Mouse (Mus musculus): ENCODE measurements around the gene Uchl5. TPM values are rescaled to one million over a fixed set of nuclear protein-coding genes. Genes with fewer than 3 reads are reported as not detected.

Gene Uchl5
- polyA plus RNA-seq, 1 experiment from 2014 or later, result 102 TPM

Other genes starting within 250 kb of the Uchl5 start
- gene B3galt2, start 136.6 kb upstream of the Uchl5 start, polyA plus RNA-seq (2015; fragmentation: Nextera tagmentation; extraction: Ambion mirVana), result 0.21 and 0.23 TPM in 2 replicates
- gene Cdc73, start 74.4 kb upstream of the Uchl5 start, polyA plus RNA-seq (2015; fragmentation: Nextera tagmentation; extraction: Ambion mirVana), result 26.7 and 28.0 TPM in 2 replicates
- gene Glrx2, start 60.9 kb upstream of the Uchl5 start, polyA plus RNA-seq (2015; fragmentation: Nextera tagmentation; extraction: Ambion mirVana), result 91.2 and 94.7 TPM in 2 replicates
- gene Trove2, start 204 bp upstream of the Uchl5 start, polyA plus RNA-seq (2015; fragmentation: Nextera tagmentation; extraction: Ambion mirVana), result 10.1 and 12.4 TPM in 2 replicates
- 39.4 and 47.4 TPM in 2 replicates for gene Rgs2, start 226.9 kb downstream of the Uchl5 start, polyA plus RNA-seq (2015; fragmentation: Nextera tagmentation; extraction: Ambion mirVana)